Mouse (Mus musculus) adrenal gland, adult 18-20 months (tissue): ENCODE results near the gene Cacng7. TPM values are rescaled to one million over a fixed set of nuclear protein-coding genes. Genes with fewer than 3 reads are reported as not detected.
"Not testable (repeated sequence)": the region's sequence is repeated elsewhere in the genome, so short reads cannot be mapped to it uniquely, and the experiment has no call there.

Experiments used
- DNase-seq, 2 experiments: peaks; one replicate each; pipeline ENCODE4 v3.0.0; 2021 to 2022; ENCODE audit warnings: low spot score in 2 of 2
- total RNA-seq, 2 experiments: library from RNA; stranded (reverse); gene quantifications; 1 replicate in 1 of 2; 2 replicates in 1 of 2; pipeline ENCODE4 v1.2.3; 2021

Gene Cacng7
- total RNA-seq, 2 experiments from 2014 or later: 8.9 to 16.6 TPM

- DNase-seq: no peak
These were observed 53.4 kb downstream of the Cacng7 start for GRCm38 (mm10) chr7:3386036-3386730.

- DNase-seq: no peak
These were observed 55.0 kb downstream of the Cacng7 start for GRCm38 (mm10) chr7:3387761-3388160.

GRCm38 (mm10) chr7:3388885-3389284, 56.1 kb downstream of the Cacng7 start:
- DNase-seq: no peak

GRCm38 (mm10) chr7:3389444-3390412, 57.0 kb downstream of the Cacng7 start:
- DNase-seq: peak; percentile 63 to 68

GRCm38 (mm10) chr7:3390413-3391080, 57.8 kb downstream of the Cacng7 start, which contains the start of gene Cacng8:
Gene Cacng8, plus strand, starts transcription at chr7:3390683.
- no peak for DNase-seq

GRCm38 (mm10) chr7:3391081-3391451, 58.3 kb downstream of the Cacng7 start:
- no peak for DNase-seq

- DNase-seq: no peak
These were observed 59.1 kb downstream of the Cacng7 start for GRCm38 (mm10) chr7:3391809-3392208.

- no peak for DNase-seq
These were observed 64.6 kb downstream of the Cacng7 start for GRCm38 (mm10) chr7:3397355-3397754.

- no peak for DNase-seq
These were observed 65.0 kb downstream of the Cacng7 start for GRCm38 (mm10) chr7:3397797-3398196.

- DNase-seq: not testable (repeated sequence)
These were observed 65.6 kb downstream of the Cacng7 start for GRCm38 (mm10) chr7:3398363-3398762.

GRCm38 (mm10) chr7:3399937-3400336, 67.2 kb downstream of the Cacng7 start:
- DNase-seq: no peak

GRCm38 (mm10) chr7:3409729-3410520, 77.2 kb downstream of the Cacng7 start:
- no peak for DNase-seq

GRCm38 (mm10) chr7:3411160-3411941, 78.6 kb downstream of the Cacng7 start:
- peak; percentile 37 to 42 for DNase-seq

GRCm38 (mm10) chr7:3412036-3412435, 79.3 kb downstream of the Cacng7 start:
- peak; percentile 38 to 47 for DNase-seq

GRCm38 (mm10) chr7:3414888-3415287, 82.1 kb downstream of the Cacng7 start:
- peak; percentile 49 to 63 for DNase-seq

GRCm38 (mm10) chr7:3415378-3415777, 82.6 kb downstream of the Cacng7 start:
- peak; percentile 64 to 67 for DNase-seq
